Mouse (Mus musculus): ENCODE measurements around the gene Fez2. TPM values are rescaled to one million over a fixed set of nuclear protein-coding genes. Genes with fewer than 3 reads are reported as not detected.

The Fez2 gene
- 34.6 and 36.3 TPM in 2 replicates for polyA plus RNA-seq (2016; fragmentation: Nextera tagmentation; extraction: Ambion mirVana)

DNA sequence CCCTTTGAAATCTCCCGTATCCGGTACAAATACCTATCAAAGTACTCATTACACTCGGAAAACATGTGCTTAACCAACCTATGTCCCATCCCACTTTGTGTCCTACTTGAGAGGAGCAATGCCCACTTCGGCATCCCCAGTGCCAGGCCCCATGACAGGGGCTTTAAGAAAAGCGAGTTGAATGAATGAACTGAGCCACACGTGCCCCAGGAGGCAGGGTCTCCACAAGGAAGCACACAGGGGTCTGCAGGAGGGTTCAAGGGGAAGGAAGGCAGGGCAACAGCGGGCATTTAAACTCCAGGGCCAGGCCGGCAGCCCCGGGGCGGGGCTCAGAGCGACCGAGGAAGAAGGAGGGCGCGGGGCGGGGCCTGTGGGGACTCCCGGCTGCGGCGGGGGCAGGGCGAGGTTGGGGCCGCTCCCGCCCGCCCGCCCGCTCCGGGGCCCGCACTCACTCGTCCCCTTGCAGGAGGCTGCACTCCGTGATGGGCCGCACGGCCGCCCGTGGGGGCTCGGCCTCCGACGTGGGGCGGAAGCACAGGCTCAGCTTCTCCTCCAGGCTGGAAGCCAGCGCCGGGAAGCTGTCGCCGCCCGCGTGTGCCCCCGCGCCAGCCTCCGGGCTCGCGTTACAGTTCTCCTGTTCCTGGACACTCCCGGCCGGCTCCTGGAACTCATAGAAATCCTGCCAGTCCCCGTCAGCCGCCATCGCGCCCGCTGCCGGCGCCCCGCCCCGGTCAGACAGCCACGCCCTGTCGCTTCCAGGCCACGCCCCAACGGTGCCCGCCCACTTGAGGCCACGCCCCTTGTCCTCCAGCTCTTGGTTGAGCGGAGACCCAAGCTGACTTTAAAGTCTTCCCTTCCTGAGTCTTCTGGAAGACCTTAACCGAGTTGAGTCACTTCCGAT is at the start of gene Fez2:
Gene Fez2 (minus strand): TSS at position 772 of the 901 bp plus-strand sequence.
- H3K36me3 ChIP-seq (replicated peaks) = peaks cover under 1% of the 10 kb centered on the region
- peak; percentile 91 for DNase-seq (ENCODE audit: extremely low spot score, low spot score)
- peaks cover 10% of the 10 kb centered on the region for H3K27me3 ChIP-seq (ENCODE audit: poor library complexity, severe bottlenecking)
- H3K4me1 ChIP-seq = peaks cover 17% of the 10 kb centered on the region
- under 1% methylated on average over 58 of the region's 67 CpGs for WGBS
- peak within 1 kb of the TSS; percentile 93 for H3K27ac ChIP-seq
- H3K4me3 ChIP-seq = peak within 1 kb of the TSS; percentile 86
- H3K9me3 ChIP-seq = no peaks in the 10 kb centered on the region

DNA sequence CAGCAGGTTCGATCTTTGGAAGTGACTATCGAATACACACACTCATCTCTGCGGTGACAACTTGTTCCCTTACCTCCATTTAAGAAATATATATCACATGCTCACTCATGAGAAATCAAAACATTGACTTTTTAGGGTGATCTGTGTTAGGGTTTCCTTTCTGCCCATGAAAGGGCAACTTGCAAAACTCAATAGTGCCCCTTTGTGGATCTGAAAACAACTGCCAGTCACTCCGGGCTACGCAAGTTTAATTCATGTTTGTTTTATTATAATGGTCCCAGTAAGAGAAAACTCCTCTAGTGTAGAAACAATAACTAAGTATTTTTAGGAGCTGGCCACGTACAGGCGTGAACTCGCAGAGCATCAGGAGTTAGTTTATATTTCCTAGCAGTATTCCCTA is 47.5 kb upstream of the Fez2 start:
- Histone ChIP-seq H3K27me3 (ENCODE audit: poor library complexity, severe bottlenecking) (no peaks in the 10 kb centered on the region), H3K36me3 (replicated peaks) (no peaks in the 10 kb centered on the region), H3K27ac (no peak overlapping the region), H3K4me1 (no peaks in the 10 kb centered on the region), H3K9me3 (peaks cover 2% of the 10 kb centered on the region; the same call in 1 of the 2 replicates), H3K4me3 (no peak overlapping the region)
- no peak for DNase-seq (ENCODE audit: extremely low spot score, low spot score)
- WGBS = 93% methylated on average over 8 of the region's 8 CpGs

DNA sequence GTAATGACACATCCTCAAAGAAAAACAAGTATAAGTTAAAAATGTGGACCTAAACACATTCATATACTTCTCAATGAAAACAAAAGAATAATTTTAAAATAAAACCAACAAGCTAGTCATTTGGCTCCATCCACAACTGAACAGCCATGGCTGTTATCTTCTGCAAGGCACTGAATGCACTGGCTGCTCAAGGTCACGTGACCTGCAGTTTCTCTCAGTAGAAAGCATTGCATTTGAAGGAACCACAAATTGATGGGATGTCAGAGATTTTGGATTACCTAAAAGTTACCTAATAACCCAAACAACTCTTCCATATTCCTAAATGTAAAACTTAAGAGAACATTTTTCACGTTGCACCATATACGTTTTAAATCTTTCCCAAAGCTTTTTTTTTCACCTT is 47.1 kb upstream of the Fez2 start:
- H3K9me3 ChIP-seq = peaks cover 3% of the 10 kb centered on the region; the same call in 1 of the 2 replicates
- no peak for DNase-seq (ENCODE audit: extremely low spot score, low spot score)
- no peak overlapping the region for H3K27ac ChIP-seq
- H3K4me3 ChIP-seq = no peak overlapping the region
- H3K27me3 ChIP-seq (ENCODE audit: poor library complexity, severe bottlenecking) = no peaks in the 10 kb centered on the region
- no peaks in the 10 kb centered on the region for H3K4me1 ChIP-seq
- WGBS = 90% methylated on average over 3 of the region's 3 CpGs
- no peaks in the 10 kb centered on the region for H3K36me3 ChIP-seq (replicated peaks)

DNA sequence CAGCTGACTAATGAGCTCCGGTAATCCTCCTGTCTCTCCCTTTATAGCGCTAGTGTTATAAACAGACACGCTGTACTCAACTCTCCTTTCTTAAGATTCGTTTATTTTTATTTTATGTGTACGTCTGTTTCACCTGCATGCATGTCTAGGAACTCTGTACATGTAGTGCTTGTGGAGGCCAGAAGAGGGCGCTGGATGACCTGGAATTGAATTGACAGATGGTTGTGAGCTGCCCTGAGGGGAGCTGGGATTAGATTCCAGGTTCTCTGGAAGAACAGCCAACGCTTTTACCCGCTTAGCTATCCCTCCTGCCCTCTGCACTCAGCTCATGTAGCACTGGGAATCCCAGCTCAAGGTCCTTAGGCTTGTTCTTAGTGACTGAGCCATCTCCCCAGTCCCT is 42.2 kb upstream of the Fez2 start:
- H3K27me3 ChIP-seq (ENCODE audit: poor library complexity, severe bottlenecking) = no peaks in the 10 kb centered on the region; the same call in 1 of the 2 replicates
- no peaks in the 10 kb centered on the region for H3K4me1 ChIP-seq
- H3K9me3 ChIP-seq = peaks cover 4% of the 10 kb centered on the region; the same call in 1 of the 2 replicates

DNA sequence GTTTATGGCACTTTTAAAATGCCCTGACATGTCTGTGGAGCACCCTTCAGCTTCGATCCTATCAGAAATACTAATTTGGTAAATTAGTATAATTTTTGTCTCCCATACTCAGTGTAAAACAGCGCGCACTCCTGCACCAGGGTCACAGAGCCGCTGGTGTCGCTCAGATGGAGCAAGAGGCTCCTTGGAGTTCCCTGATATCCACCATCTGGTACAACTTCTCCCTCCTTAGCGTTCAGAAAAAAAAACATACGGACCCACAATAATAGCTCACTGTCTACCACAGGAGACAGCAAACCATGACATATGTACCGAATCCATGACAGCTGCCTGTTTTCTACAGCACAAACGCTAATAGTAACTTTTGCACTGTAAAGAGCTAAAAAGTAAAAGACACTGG is 37.6 kb upstream of the Fez2 start:
- no peak overlapping the region for H3K27ac ChIP-seq
- no peaks in the 10 kb centered on the region; the same call in 1 of the 2 replicates for H3K27me3 ChIP-seq (ENCODE audit: poor library complexity, severe bottlenecking)
- DNase-seq (ENCODE audit: extremely low spot score, low spot score) = no peak
- H3K4me3 ChIP-seq = no peak overlapping the region
- 88% methylated on average over 9 of the region's 9 CpGs for WGBS
- no peaks in the 10 kb centered on the region for H3K36me3 ChIP-seq (replicated peaks)
- H3K4me1 ChIP-seq = 0 out of 2 replicates have a peak, but pooled peaks cover 5% of the 10 kb centered on the region
- peaks cover 4% of the 10 kb centered on the region; the same call in 1 of the 2 replicates for H3K9me3 ChIP-seq

More for the DNA sequence above, 42.2 kb upstream of the Fez2 start:
- no peak for DNase-seq (ENCODE audit: extremely low spot score, low spot score)
- no peak overlapping the region for H3K4me3 ChIP-seq
- H3K27ac ChIP-seq = no peak overlapping the region
- no peaks in the 10 kb centered on the region for H3K36me3 ChIP-seq (replicated peaks)
- WGBS = 81% methylated on average over 8 of the region's 8 CpGs

DNA sequence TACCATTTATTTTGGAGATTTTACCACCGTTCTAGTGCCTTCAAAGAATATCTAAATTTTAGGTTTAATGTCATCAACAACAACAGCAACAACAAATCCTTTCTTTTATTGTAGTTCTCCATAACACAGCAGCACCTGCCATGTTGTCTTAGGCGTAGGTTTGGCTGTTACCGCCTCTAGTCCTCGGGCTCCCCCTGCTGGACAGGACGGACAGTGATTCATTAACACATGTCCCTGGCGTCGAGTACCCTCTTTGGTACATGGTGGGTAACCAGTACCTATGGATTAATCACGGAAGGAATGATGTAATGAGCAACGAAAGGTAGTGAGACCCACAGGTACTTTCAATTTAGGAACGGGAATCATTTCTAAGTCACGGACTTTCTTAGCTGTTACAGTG is 37.2 kb upstream of the Fez2 start:
- Histone ChIP-seq H3K4me3 (no peak overlapping the region), H3K36me3 (replicated peaks) (no peaks in the 10 kb centered on the region), H3K9me3 (peaks cover 1% of the 10 kb centered on the region; the same call in 1 of the 2 replicates), H3K27me3 (ENCODE audit: poor library complexity, severe bottlenecking) (no peaks in the 10 kb centered on the region; the same call in 1 of the 2 replicates), H3K27ac (no peak overlapping the region), H3K4me1 (0 out of 2 replicates have a peak, but pooled peaks cover 5% of the 10 kb centered on the region)
- DNase-seq (ENCODE audit: extremely low spot score, low spot score) = peak; percentile 65
- WGBS = 42% methylated on average over 11 of the region's 11 CpGs

DNA sequence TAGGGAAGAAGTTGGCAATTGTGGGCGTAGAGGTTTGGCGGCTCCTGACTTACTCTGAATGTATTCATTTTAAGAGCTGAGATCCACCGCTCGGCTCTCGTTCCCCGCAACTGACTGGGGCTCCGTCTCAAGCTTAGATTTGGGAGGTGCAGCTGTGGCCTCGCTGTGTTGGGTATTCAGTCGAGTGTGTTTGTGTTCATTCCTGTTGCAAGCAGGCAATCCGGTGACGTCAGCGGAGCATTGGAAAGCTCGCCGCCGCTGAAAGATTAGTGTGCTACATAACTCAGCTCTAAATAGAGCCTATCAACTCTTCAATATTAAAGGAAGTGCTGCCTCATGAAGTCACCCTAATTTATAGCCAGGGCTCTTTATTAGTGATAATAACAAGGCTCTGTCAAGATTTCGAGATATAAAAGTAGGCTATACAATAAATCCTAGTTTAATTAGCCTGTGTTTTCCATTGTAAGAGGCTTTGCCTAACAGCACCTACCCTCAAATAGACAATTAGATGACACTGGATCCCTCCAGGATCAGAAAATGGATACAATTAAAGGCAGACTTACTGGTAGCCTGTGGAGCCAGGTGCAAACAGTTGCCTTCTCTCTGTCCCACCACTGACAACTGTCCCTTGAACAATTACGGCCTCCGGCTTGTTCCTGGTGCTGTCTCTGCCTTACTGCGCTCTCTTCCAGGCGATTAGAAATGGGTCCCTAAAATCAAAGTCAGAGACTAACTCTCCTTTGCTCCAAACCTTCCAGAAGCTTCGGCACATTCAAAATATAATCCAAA is 36.4 kb upstream of the Fez2 start:
- Histone ChIP-seq H3K27me3 (ENCODE audit: poor library complexity, severe bottlenecking) (no peaks in the 10 kb centered on the region; the same call in 1 of the 2 replicates), H3K4me1 (peaks cover 11% of the 10 kb centered on the region), H3K36me3 (replicated peaks) (no peaks in the 10 kb centered on the region), H3K4me3 (no peak overlapping the region), H3K9me3 (no peaks in the 10 kb centered on the region), H3K27ac (no peak overlapping the region)
- DNase-seq (ENCODE audit: extremely low spot score, low spot score) = no peak
- 74% methylated on average over 21 of the region's 21 CpGs for WGBS

DNA sequence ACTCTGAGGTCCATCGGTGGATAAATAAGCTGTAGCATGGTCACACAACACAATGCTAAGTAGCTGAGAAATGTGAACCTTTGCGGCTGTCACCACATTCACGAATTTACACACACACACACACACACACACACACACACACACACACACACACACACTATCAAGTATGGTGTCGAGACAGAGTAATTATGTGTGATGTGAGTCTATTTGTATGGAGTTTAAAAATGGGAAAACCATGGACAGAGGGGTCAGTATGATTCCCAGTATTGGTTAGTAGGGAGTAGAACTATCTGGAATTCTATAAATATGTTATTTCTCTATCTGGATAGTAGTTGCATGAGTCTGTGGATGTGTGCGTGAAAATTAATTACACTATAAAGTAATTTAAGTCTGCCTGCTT is 35.6 kb upstream of the Fez2 start:
- Histone ChIP-seq H3K9me3 (no peaks in the 10 kb centered on the region), H3K36me3 (replicated peaks) (no peaks in the 10 kb centered on the region), H3K27ac (no peak overlapping the region), H3K4me3 (no peak overlapping the region), H3K4me1 (peaks cover 14% of the 10 kb centered on the region), H3K27me3 (ENCODE audit: poor library complexity, severe bottlenecking) (no peaks in the 10 kb centered on the region; the same call in 1 of the 2 replicates)
- WGBS = 90% methylated on average over 5 of the region's 5 CpGs
- DNase-seq (ENCODE audit: extremely low spot score, low spot score) = no peak

DNA sequence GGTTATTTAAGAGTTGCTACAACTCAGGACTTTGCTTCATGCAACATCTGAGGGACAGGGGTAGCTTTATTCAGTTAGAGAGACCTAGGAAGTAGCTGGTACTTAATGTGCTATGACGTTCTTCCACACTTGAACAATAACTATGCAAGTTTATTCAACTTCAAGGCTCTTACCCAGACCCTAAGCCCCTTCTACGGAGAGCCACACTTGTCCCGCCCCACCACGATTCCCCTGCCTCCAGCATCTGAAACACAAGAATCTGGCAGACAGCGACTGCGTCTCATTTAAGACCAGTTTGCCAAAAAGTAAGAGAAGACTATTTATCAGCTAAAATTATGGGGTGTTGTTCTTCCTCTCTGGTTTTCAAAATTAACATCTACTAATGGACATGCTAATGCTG is 33.9 kb upstream of the Fez2 start:
- no peaks in the 10 kb centered on the region for H3K9me3 ChIP-seq
- no peaks in the 10 kb centered on the region for H3K36me3 ChIP-seq (replicated peaks)
- H3K4me1 ChIP-seq = peaks cover 20% of the 10 kb centered on the region
- no peaks in the 10 kb centered on the region; the same call in 1 of the 2 replicates for H3K27me3 ChIP-seq (ENCODE audit: poor library complexity, severe bottlenecking)
- no peak overlapping the region for H3K4me3 ChIP-seq
- no peak overlapping the region for H3K27ac ChIP-seq
- 86% methylated on average over 6 of the region's 6 CpGs for WGBS
- no peak for DNase-seq (ENCODE audit: extremely low spot score, low spot score)

DNA sequence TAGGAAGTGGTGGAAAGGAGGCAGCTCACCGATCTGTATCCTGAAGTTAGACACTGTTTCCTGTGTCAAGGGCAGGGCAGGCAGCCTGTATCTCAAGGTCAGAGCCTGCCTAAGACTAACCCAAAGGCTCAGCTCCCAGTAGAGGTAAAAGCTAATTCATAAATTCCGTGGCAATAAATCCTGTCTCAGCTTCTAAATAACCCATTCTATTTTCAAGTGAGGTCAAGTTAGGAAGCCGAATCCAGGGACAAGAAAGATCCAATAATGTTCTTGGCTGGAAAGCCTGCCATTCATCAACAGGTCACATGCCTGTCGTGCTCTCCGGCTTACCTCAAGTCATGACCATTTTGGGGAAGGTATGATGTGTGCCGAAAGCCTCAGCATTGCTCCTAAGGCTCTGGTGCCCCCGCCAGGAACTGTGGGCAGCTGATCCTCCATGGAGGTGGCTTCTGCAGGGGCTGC is 33.4 kb upstream of the Fez2 start:
- no peak for DNase-seq (ENCODE audit: extremely low spot score, low spot score)
- Histone ChIP-seq H3K27me3 (ENCODE audit: poor library complexity, severe bottlenecking) (no peaks in the 10 kb centered on the region; the same call in 1 of the 2 replicates), H3K9me3 (no peaks in the 10 kb centered on the region), H3K27ac (no peak overlapping the region), H3K4me1 (peaks cover 20% of the 10 kb centered on the region), H3K4me3 (no peak overlapping the region), H3K36me3 (replicated peaks) (no peaks in the 10 kb centered on the region)
- WGBS = 86% methylated on average over 7 of the region's 7 CpGs

DNA sequence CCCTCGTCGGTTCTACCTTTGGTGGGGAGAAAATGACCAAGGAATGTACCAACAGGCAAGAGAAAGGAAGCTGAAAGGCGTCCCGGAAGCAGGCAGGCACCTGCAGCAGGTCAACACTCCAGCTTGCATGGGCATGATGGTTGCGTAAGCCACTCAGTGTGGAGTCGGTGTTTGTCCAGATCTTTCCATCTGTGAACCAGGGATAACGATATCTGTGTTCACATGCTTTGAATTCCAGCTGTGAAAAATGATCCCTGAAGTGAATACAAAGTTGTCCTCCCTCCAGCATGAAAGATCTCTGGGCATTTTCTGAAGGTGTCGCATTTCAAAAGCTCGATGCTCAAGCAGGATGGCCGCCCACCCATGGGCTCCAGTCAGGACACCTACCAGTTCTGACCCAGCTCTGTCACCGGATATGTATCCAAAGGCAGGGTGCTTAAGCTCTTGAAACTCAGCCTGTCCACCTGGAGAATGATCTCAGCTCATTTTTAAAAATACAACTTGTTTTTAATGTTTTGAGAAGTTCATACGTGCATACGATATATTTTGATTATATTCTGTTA is 31.8 kb upstream of the Fez2 start:
- DNase-seq (ENCODE audit: extremely low spot score, low spot score) = no peak
- WGBS = 73% methylated on average over 13 of the region's 13 CpGs

DNA sequence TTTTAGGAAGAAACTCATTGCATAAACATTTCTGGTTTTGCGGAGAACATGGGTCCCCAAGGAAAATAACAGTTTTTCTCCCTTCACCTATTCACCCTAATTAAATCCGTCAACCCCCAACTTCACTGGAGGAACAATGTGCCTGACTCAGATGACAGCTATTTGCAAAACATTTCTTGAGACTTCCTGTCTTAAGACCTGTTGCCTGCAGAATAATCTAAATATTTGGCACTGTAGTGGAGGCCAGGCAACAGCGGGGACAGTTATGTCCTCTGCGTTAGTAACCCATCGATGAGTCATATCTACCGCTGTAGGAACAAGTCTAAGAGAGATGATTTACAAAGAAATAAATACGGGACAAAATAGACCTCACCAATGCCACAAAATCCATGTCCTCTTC is 26.9 kb upstream of the Fez2 start:
- no peaks in the 10 kb centered on the region for H3K9me3 ChIP-seq
- no peak overlapping the region for H3K4me3 ChIP-seq
- no peak for DNase-seq (ENCODE audit: extremely low spot score, low spot score)
- peaks cover 13% of the 10 kb centered on the region for H3K4me1 ChIP-seq
- H3K36me3 ChIP-seq (replicated peaks) = no peaks in the 10 kb centered on the region
- H3K27me3 ChIP-seq (ENCODE audit: poor library complexity, severe bottlenecking) = no peaks in the 10 kb centered on the region
- WGBS = 90% methylated on average over 7 of the region's 7 CpGs
- no peak overlapping the region for H3K27ac ChIP-seq

More for the DNA sequence above, 31.8 kb upstream of the Fez2 start:
- Histone ChIP-seq H3K36me3 (replicated peaks) (no peaks in the 10 kb centered on the region), H3K4me3 (no peak overlapping the region), H3K27me3 (ENCODE audit: poor library complexity, severe bottlenecking) (no peaks in the 10 kb centered on the region), H3K27ac (no peak overlapping the region), H3K9me3 (no peaks in the 10 kb centered on the region), H3K4me1 (peaks cover 20% of the 10 kb centered on the region)

Measured in forebrain, embryonic 10.5 days (tissue).